In genomic region chr12:80141470-80141869, GRCm38 (mm10) we compare ENCODE assay signal across 8 mouse cellular contexts. TPM values are rescaled to one million over a fixed set of nuclear protein-coding genes. Genes with fewer than 3 reads are reported as not detected.
DNase-seq lines count a peak whose midpoint lies in the region; ATAC-seq and TF ChIP-seq lines count a peak whose summit lies in the region.
"Had no signal": no experiment of that assay in that cellular context is flagged by ENCODE, and none has a peak within 500 bp of the region (broad histone marks: within the 10 kb centered on the region; RNA-seq: fewer than 3 reads in every experiment).

No protein-coding gene starts in this region.

- peak; percentile 94 for TF ChIP-seq CTCF in liver, postnatal 0 days (IDR thresholded peaks at IDR 0.05; ENCODE audit: low read depth)

- no peak overlapping the region for H3K27ac ChIP-seq in liver, postnatal 0 days (ENCODE audit: low read depth)
- H3K27ac ChIP-seq: heart, embryonic 13.5 days had no signal

- H3K4me2 ChIP-seq in liver, postnatal 0 days (ENCODE audit: low read depth, low read length), result no peak overlapping the region
- H3K4me2 ChIP-seq: heart, embryonic 13.5 days had no signal

- peak; percentile 90 for ATAC-seq in common myeloid progenitor, adult 5-6 weeks (replicated peaks; ENCODE audit: low read depth, poor library complexity, severe bottlenecking)
- ATAC-seq in liver, postnatal 0 days, result no peak

- H3K9ac ChIP-seq in liver, postnatal 0 days (replicated peaks), result no peak overlapping the region
- H3K9ac ChIP-seq: heart, embryonic 13.5 days had no signal

- H3K27me3 ChIP-seq in liver, postnatal 0 days (ENCODE audit: insufficient read depth, low read length), result no peaks in the 10 kb centered on the region
- H3K27me3 ChIP-seq: heart, embryonic 13.5 days had no signal

- intact Hi-C loops in left cerebral cortex, postnatal 25 days (cut with DNase I), result loop anchor here (2.0 kb wide), 1 partner anchor 783 kb away; no protein-coding TSS in a partner anchor
- intact Hi-C loops in left cerebral cortex, postnatal 36 days (cut with DNase I), result no loop called here

- peaks cover 18% of the 10 kb centered on the region for H3K4me1 ChIP-seq in liver, postnatal 0 days (ENCODE audit: insufficient read depth)

- no peak for TF ChIP-seq EP300 in liver, postnatal 0 days (IDR thresholded peaks at IDR 0.05; ENCODE audit: low read depth)

- peak; percentile 49 to 59 for DNase-seq in left cerebral cortex, postnatal 25 days (ENCODE audit: low spot score in 2 of 2)
- DNase-seq in left cerebral cortex, postnatal 36 days (ENCODE audit: low spot score in 2 of 2), result no peak
- DNase-seq in MN1 (ENCODE audit: low spot score), result peak; percentile 57
- peak; percentile 74 for DNase-seq in heart, postnatal 4 days
- DNase-seq in liver, postnatal 0 days, result peak; percentile 77
- peak; percentile 25 for DNase-seq in right cerebral cortex, postnatal 25 days

- 23% methylated on average over 7 of the region's 7 CpGs for WGBS in liver, postnatal 0 days (ENCODE audit: insufficient replicate concordance)

- H3K9me3 ChIP-seq in liver, postnatal 0 days (ENCODE audit: low read length), result no peaks in the 10 kb centered on the region
- H3K9me3 ChIP-seq: heart, embryonic 13.5 days had no signal

- no peaks in the 10 kb centered on the region for H3K36me3 ChIP-seq in liver, postnatal 0 days (replicated peaks; ENCODE audit: insufficient read depth, low read length)
- H3K36me3 ChIP-seq: heart, embryonic 13.5 days had no signal

- no peak overlapping the region for H3K4me3 ChIP-seq in liver, postnatal 0 days (ENCODE audit: low read depth, low read length)
- H3K4me3 ChIP-seq: heart, embryonic 13.5 days had no signal

RNA-seq across cellular contexts. Expression of gene Zfp36l1, which starts 28.7 kb away (rescaled TPM):
- 10 to 100 TPM; 35.3 to 42.8 TPM for total RNA-seq in left cerebral cortex, postnatal 25 days (2021)
- 10 to 100 TPM; 37.3 to 40.0 TPM for total RNA-seq in left cerebral cortex, postnatal 36 days (2021)
- 14.5 and 17.7 TPM in 2 replicates for total RNA-seq in common myeloid progenitor, adult 5-6 weeks (2017)
- 100 to 1,000 TPM; 174 to 188 TPM for total RNA-seq in heart, postnatal 4 days (2021)
- polyA plus RNA-seq in liver, postnatal 0 days (2015; fragmentation: Nextera tagmentation; extraction: Ambion mirVana), result 42.0 and 45.7 TPM in 2 replicates

Comparison
In these comparisons a context has a peak if more than half of its experiments do, and no peak if none do; other contexts are left out.
1. DNase-seq: peak in left cerebral cortex, postnatal 25 days (2 of 2), MN1 (single experiment), heart, postnatal 4 days (single experiment), liver, postnatal 0 days (single experiment) and right cerebral cortex, postnatal 25 days (single experiment); none in left cerebral cortex, postnatal 36 days (0 of 2).